Mouse (Mus musculus) stomach, embryonic 16.5 days (tissue): Measurements from ENCODE around the gene Kif1c. TPM values are rescaled to one million over a fixed set of nuclear protein-coding genes. Genes with fewer than 3 reads are reported as not detected.

Source experiments
- ATAC-seq: fragments of 200-750 bp; cut with Nextera tagmentation; 2 replicates; pipeline ENCODE4 v1.8.0; 2017; ENCODE audit warnings: moderate number of reproducible peaks, moderate TSS enrichment; ENCODE audit not compliant: insufficient read depth, low FRiP score
- H3K27ac ChIP-seq: fragments of 300-500 bp; sonication (generic); 2 replicates; pipeline ENCODE4 v1.5.1; 2014; ENCODE audit warnings: low read length
- H3K27me3 ChIP-seq: fragments of 300-500 bp; sonication (generic); 2 replicates; pipeline ENCODE4 v1.6.1; 2014; ENCODE audit warnings: low read length, control low read depth, mixed read lengths; ENCODE audit not compliant: control insufficient read depth, insufficient read depth
- H3K36me3 ChIP-seq: fragments of 300-500 bp; sonication (generic); 2 replicates; pipeline ENCODE4 v1.6.1; 2014; ENCODE audit warnings: low read length; ENCODE audit not compliant: control insufficient read depth, insufficient read depth
- H3K4me1 ChIP-seq: fragments of 300-500 bp; sonication (generic); 2 replicates; pipeline ENCODE4 v1.6.1; 2014; ENCODE audit warnings: low read length, control low read depth, mixed read lengths; ENCODE audit not compliant: control insufficient read depth, insufficient read depth
- H3K4me2 ChIP-seq: fragments of 300-500 bp; sonication (generic); 2 replicates; pipeline ENCODE4 v1.6.1; 2014; ENCODE audit warnings: low read depth, low read length, mixed read lengths
- H3K4me3 ChIP-seq: fragments of 300-500 bp; sonication (generic); replicated peaks from 2 replicates; pipeline ENCODE4 v1.5.1; 2014; ENCODE audit warnings: mild to moderate bottlenecking, low read length
- H3K9ac ChIP-seq: fragments of 300-500 bp; sonication (generic); 2 replicates; pipeline ENCODE4 v1.6.1; 2014; ENCODE audit warnings: low read length
- H3K9me3 ChIP-seq: fragments of 300-500 bp; sonication (generic); replicated peaks from 2 replicates; pipeline ENCODE4 v1.6.1; 2016; ENCODE audit warnings: low read length, control low read depth; ENCODE audit not compliant: control insufficient read depth
- WGBS: fragments of 180-500 bp; shearing (Covaris S2); extraction: QIAGEN DNeasy Blood & Tissue Kit; methylation state at CpG from one replicate; pipeline ENCODE4 v1.1.7; 2014; 5-methylcytosine and 5-hydroxymethylcytosine counted together
- polyA plus RNA-seq: library from polyadenylated mRNA; unstranded; fragments of >200 nt; fragmentation: Nextera tagmentation; extraction: Ambion mirVana; gene quantifications from 2 replicates; pipeline ENCODE4 v1.2.1, GENCODE M21; 2015

The Kif1c gene
- polyA plus RNA-seq: 2.6 and 3.0 TPM in 2 replicates

- H3K4me2 ChIP-seq: peak within 1 kb of the TSS; percentile 66
- peak within 1 kb of the TSS; percentile 95 for H3K9ac ChIP-seq
- peak within 1 kb of the TSS; percentile 95 for H3K4me3 ChIP-seq
- H3K4me1 ChIP-seq: peaks cover 22% of the 10 kb centered on the region
- WGBS: 1% methylated on average over 65 of the region's 69 CpGs
- H3K27ac ChIP-seq: peak within 1 kb of the TSS; percentile 98
- no peaks in the 10 kb centered on the region for H3K27me3 ChIP-seq
- H3K9me3 ChIP-seq: no peaks in the 10 kb centered on the region
- peak; percentile 96 for ATAC-seq
- H3K36me3 ChIP-seq: no peaks in the 10 kb centered on the region
Measured at GRCm38 (mm10) chr11:70699722-70700556, at the start of gene Kif1c, which contains the start of gene Inca1. Gene Kif1c, plus strand, starts transcription at chr11:70700548. Gene Inca1, minus strand, starts transcription at chr11:70700155.

- H3K4me3 ChIP-seq: peak overlapping the region; percentile 100
- H3K36me3 ChIP-seq: peaks cover 19% of the 10 kb centered on the region
- H3K4me2 ChIP-seq: peak overlapping the region; percentile 79
- H3K4me1 ChIP-seq: peaks cover 45% of the 10 kb centered on the region
- no peaks in the 10 kb centered on the region for H3K9me3 ChIP-seq
- H3K27me3 ChIP-seq: no peaks in the 10 kb centered on the region
- no peak for ATAC-seq
- no peak overlapping the region for H3K9ac ChIP-seq
- 57% methylated on average over 2 of the region's 2 CpGs for WGBS
- H3K27ac ChIP-seq: peak overlapping the region; percentile 71; the same call in 1 of the 2 replicates
Measured at GRCm38 (mm10) chr11:70651391-70651790, 49.0 kb upstream of the Kif1c start.

GRCm38 (mm10) chr11:70652029-70652883, 48.1 kb upstream of the Kif1c start:
- Histone ChIP-seq H3K4me1 (peaks cover 53% of the 10 kb centered on the region), H3K27me3 (no peaks in the 10 kb centered on the region), H3K4me3 (peak overlapping the region; percentile 100), H3K4me2 (peak overlapping the region; percentile 79), H3K36me3 (peaks cover 19% of the 10 kb centered on the region), H3K9ac (peak overlapping the region; percentile 99), H3K27ac (peak overlapping the region; percentile 99), H3K9me3 (no peaks in the 10 kb centered on the region)
- ATAC-seq: no peak
- WGBS: 49% methylated on average over 12 of the region's 12 CpGs

GRCm38 (mm10) chr11:70652884-70653344, 47.4 kb upstream of the Kif1c start:
- Histone ChIP-seq H3K4me2 (peak overlapping the region; percentile 79), H3K36me3 (peaks cover 19% of the 10 kb centered on the region), H3K27me3 (no peaks in the 10 kb centered on the region), H3K9ac (peak overlapping the region; percentile 99), H3K9me3 (no peaks in the 10 kb centered on the region), H3K4me1 (peaks cover 58% of the 10 kb centered on the region), H3K4me3 (peak overlapping the region; percentile 100), H3K27ac (peak overlapping the region; percentile 99)
- ATAC-seq: no peak
- 34% methylated on average over 6 of the region's 6 CpGs for WGBS

GRCm38 (mm10) chr11:70653345-70654197, 46.8 kb upstream of the Kif1c start:
- peak; percentile 44 for ATAC-seq
- peak overlapping the region; percentile 100 for H3K4me3 ChIP-seq
- peak overlapping the region; percentile 99 for H3K9ac ChIP-seq
- H3K4me2 ChIP-seq: peak overlapping the region; percentile 79
- H3K9me3 ChIP-seq: no peaks in the 10 kb centered on the region
- H3K4me1 ChIP-seq: peaks cover 55% of the 10 kb centered on the region
- H3K27ac ChIP-seq: peak overlapping the region; percentile 99
- WGBS: under 1% methylated on average over 54 of the region's 63 CpGs
- H3K27me3 ChIP-seq: no peaks in the 10 kb centered on the region
- peaks cover 19% of the 10 kb centered on the region for H3K36me3 ChIP-seq

- ATAC-seq: peak; percentile 38
- H3K9me3 ChIP-seq: no peaks in the 10 kb centered on the region
- peak within 1 kb of the TSS; percentile 100 for H3K4me3 ChIP-seq
- no peaks in the 10 kb centered on the region for H3K27me3 ChIP-seq
- H3K27ac ChIP-seq: peak within 1 kb of the TSS; percentile 99
- peak within 1 kb of the TSS; percentile 99 for H3K9ac ChIP-seq
- H3K4me2 ChIP-seq: peak within 1 kb of the TSS; percentile 92
- WGBS: under 1% methylated on average over 60 of the region's 61 CpGs
- peaks cover 16% of the 10 kb centered on the region for H3K36me3 ChIP-seq
- H3K4me1 ChIP-seq: peaks cover 48% of the 10 kb centered on the region
Measured at GRCm38 (mm10) chr11:70654198-70654922, 46.0 kb upstream of the Kif1c start, which contains the start of gene Pfn1. Gene Pfn1, minus strand, starts transcription at chr11:70654644.

GRCm38 (mm10) chr11:70654923-70655570, 45.3 kb upstream of the Kif1c start:
- H3K9ac ChIP-seq: peak overlapping the region; percentile 99
- WGBS: under 1% methylated on average over 48 of the region's 48 CpGs
- H3K4me3 ChIP-seq: peak overlapping the region; percentile 100
- H3K4me2 ChIP-seq: peak overlapping the region; percentile 92
- peaks cover 12% of the 10 kb centered on the region for H3K36me3 ChIP-seq
- ATAC-seq: peak; percentile 63
- no peaks in the 10 kb centered on the region for H3K27me3 ChIP-seq
- peak overlapping the region; percentile 99 for H3K27ac ChIP-seq
- no peaks in the 10 kb centered on the region for H3K9me3 ChIP-seq
- H3K4me1 ChIP-seq: peaks cover 48% of the 10 kb centered on the region
